Mouse (Mus musculus) hindlimb bud, embryonic 11.5 days (tissue): Measurements from ENCODE around the gene Rho.

ENCODE experiments used
- DNase-seq: peaks from one replicate; pipeline ENCODE4 v3.0.0-alpha.2; 2012; ENCODE audit warnings: low read depth, low spot score; ENCODE audit errors: extremely low spot score

The Rho gene

DNA sequence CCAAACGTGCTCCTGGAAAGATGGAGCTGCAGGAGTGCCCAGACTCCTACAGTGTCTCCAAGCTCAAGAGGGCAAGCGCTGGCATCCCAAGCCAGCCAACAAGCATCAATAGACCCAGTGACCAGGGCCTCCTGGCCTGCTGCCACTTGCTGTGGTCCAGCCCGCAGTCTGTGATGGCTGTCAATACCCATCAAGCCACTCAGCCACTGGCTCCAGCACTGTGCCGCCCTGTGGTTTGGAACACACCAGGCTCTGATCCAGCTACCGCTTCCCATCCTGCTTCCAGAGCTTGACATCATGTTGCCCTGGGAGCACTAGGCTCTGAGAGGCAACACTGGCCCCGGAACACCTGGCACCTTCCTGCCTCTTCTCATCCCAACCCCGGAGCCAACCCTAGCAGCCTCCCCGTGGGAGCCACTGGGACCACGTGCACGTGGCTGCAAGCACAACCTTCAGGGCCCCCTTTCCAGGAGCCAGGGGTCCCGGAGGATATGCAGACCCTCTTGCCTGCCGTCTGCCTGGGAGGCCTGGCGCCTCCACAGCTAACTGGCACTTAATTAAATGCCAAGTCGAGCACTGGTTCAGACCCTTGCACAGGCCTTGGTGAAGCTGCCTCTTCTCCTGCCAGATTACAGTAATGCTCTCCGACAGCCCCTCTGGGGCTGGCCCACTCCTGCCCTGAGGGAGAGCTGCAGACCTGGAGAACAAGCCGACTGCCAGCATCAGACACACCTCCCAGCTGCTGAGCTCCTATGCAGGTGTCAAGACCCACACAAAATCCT lies 42.5 kb downstream of the Rho start:
- no peak for DNase-seq

GRCm38 (mm10) chr6:115975606-115976005 lies 44.1 kb downstream of the Rho start:
- DNase-seq = no peak

DNA sequence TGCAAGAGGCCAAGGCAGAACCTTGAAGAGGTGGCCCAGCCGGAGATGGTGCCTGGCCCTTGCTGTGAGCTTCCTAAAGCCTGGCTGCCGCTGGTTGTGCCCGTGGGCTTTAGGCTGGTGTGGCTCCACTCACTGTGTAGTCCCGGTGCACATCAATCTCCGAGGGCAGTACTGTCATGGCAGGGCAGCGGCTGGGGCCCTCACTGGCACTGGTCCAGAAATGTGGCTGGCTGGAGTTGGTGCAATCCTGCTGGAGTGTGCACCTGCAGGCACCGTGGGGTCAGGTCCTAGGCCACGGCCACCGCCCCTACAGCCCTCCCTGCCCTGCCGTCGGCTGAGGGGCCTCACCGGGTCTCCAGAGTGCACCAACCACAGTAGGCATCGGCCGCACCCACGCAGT lies 46.3 kb downstream of the Rho start:
- no peak for DNase-seq

DNA sequence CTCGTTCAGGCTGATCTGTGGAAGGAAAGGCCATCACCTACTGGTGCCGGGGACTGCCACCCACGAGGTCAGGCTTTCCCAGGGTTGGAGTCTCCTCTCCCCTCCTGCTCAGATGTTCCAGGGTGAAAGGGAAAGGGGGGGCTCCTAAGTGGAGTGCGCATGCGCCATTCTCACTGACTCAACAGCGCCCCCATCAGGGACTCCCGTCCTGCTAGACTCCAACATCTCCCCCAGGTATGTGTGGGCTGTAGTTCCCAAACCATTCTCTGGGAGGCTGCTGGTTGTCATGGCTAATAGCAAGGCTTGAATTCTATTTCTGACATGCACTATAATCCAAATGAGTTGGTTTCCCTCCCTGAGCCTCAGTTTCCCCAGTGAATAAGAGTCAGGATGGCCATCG lies 47.0 kb downstream of the Rho start:
- no peak for DNase-seq

DNA sequence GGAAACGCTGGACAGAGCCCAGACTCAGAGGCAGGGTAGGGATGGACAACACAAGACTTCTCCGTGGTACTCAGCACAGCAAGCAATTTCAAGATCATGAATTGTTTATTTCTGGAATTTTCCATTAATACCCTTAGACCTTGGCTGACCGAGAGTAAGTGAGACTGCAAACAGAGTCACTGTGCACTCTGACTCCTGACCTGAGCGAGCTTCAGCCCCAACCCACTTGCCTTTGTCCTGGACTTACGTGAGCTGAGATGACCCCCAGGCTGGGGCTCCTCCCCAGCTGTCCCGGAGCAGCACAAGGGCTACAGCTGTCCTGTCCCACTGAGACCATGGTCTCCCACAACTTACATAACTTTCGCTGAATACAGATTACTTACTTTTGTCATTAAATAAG lies 51.3 kb downstream of the Rho start:
- DNase-seq = no peak

- DNase-seq = no peak
These were observed 51.9 kb downstream of the Rho start for GRCm38 (mm10) chr6:115983306-115984038.

- no peak for DNase-seq
These were observed 53.0 kb downstream of the Rho start for GRCm38 (mm10) chr6:115984580-115984979.

GRCm38 (mm10) chr6:115985622-115986021 lies 54.1 kb downstream of the Rho start:
- DNase-seq = no peak

DNA sequence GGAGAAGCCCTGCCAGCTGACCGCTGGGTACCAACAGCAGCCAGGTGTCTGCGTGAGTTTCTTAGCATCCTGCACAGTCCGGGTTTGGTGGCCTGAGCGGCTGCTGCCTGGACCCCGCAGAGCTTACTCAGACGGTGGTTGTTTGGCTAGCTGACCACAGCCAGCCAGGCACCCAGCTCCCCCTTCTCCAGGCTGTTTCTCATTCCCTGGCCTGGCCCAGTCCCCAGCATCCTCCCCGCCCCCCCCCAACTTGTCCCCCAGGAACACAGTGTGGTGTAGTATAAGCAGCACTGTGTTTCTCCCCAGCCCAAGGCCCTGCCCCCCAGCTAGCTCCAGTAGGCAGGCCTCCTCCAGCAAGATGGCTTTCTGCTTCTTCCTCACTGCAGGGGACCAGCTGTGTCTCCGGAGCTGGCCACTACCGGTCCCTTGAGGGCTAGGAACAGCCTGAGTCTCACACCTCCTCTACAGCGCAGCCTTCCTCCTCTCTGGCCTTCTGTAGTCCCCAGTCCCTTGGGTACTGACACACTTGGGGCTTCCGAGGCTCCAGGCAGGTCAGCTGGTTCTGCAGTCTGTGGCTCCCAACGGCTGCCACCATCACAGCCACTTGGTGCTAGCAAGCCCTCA lies 55.0 kb downstream of the Rho start:
- DNase-seq = no peak

DNA sequence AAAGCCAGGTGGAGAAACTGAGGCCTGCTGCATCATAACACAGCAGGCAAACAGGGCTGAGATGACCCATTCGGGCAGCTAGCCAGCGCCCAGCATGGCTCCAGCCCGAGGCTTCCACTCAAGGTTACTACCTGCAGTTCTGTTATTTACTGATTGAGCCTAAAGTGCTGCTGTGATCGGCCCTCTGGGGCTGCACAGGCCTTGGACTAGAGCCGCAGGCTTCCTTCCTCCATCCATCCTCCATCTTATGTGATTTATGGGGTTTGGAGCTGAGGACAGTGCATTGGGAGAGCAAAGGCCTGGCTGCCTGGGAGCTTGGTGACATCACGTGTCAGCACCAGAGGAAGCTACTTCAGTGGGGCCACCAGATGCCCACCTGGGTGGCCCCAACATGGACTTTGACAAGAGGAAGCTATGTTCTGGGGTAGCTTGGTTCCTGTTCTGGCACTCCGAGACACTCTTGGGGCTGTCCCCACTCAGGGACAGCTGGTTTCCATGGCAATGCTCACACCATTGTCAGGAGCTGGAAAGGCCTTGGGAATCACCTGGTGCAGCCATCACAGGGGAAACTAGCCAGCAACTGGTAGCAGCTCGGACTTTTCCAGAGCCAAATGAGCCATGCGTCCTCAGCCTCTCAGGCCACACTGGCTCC lies 55.7 kb downstream of the Rho start:
- no peak for DNase-seq

DNA sequence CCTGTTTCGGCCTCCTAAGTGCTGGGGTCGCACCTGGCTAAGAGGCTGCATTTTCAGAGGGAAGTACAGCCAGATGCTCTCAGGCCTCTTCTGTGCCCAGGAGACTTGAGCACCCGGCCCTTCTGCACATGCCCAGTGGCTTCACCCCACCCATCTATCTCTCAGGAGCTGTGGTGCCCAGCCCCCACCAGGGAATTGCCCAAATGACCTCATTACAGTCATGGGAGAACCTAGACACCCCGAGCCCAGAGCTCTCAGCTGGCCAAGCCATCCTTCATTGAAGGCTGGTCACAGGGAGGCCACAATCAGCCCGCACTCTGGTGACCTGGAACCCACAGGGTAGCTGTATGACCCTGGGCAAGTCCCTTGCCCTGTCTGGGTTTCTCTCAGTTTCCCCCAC lies 57.5 kb downstream of the Rho start:
- DNase-seq = no peak

- DNase-seq = no peak
These were observed 58.1 kb downstream of the Rho start for GRCm38 (mm10) chr6:115989607-115990006.
